Mouse (Mus musculus): ENCODE data around the gene Hoxb4. TPM values are rescaled to one million over a fixed set of nuclear protein-coding genes. Genes with fewer than 3 reads are reported as not detected.

Hoxb4 gene
- polyA plus RNA-seq, 1 experiment from 2014 or later: 3.8 TPM

DNA sequence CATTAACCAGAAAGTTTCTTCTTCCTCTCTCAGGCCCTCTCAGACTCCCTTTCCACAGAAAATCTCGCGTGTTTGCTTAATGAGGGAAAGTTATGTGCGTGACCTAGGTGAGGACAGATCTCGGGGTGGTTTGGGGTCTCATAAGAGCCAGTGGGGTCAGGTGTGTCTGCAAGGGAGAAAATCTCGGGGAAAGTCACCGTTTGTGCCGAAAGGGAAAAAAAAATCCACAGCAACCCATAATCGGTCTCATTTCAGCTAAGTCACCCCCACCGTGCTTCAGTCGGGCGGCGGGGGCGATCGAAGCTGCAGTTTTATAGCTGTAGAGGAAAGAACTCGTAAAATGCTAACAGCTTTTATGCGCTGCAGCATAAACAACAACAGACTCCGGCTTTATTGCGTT lies 36.7 kb upstream of the Hoxb4 start:
- H3K27ac ChIP-seq (ENCODE audit: low read depth): no peak overlapping the region
- peak overlapping the region; percentile 18; the same call in 1 of the 2 replicates for H3K4me2 ChIP-seq
- ATAC-seq (ENCODE audit: insufficient read depth) (no peak), DNase-seq (no peak)
- no peaks in the 10 kb centered on the region for H3K36me3 ChIP-seq (ENCODE audit: insufficient read depth)
- TF ChIP-seq CTCF (IDR thresholded peaks at IDR 0.05; ENCODE audit: low read depth): no peak
- 9% methylated on average over 18 of the region's 18 CpGs for WGBS
- H3K4me3 ChIP-seq (ENCODE audit: low read depth, low read length): no peak overlapping the region
- H3K9ac ChIP-seq: no peak overlapping the region
- no peaks in the 10 kb centered on the region for H3K4me1 ChIP-seq (ENCODE audit: insufficient read depth)
- peaks cover 91% of the 10 kb centered on the region for H3K27me3 ChIP-seq (ENCODE audit: insufficient read depth, low read length)
- H3K9me3 ChIP-seq (ENCODE audit: low read depth, low read length): no peaks in the 10 kb centered on the region

GRCm38 (mm10) chr11:96281855-96282570 lies 36.1 kb upstream of the Hoxb4 start, which contains the start of gene Hoxb8:
TSS of gene Hoxb8 (plus strand) at chr11:96281905.
- TF ChIP-seq CTCF (IDR thresholded peaks at IDR 0.05; ENCODE audit: low read depth): no peak
- Histone ChIP-seq H3K9ac (peak within 1 kb of the TSS; percentile 56; the same call in 1 of the 2 replicates), H3K27me3 (ENCODE audit: insufficient read depth, low read length) (peaks cover 90% of the 10 kb centered on the region), H3K36me3 (ENCODE audit: insufficient read depth) (no peaks in the 10 kb centered on the region), H3K4me1 (ENCODE audit: insufficient read depth) (no peaks in the 10 kb centered on the region), H3K27ac (ENCODE audit: low read depth) (no peak within 1 kb of the TSS; the same call in 1 of the 2 replicates), H3K4me3 (ENCODE audit: low read depth, low read length) (peak within 1 kb of the TSS; percentile 48), H3K9me3 (ENCODE audit: low read depth, low read length) (no peaks in the 10 kb centered on the region), H3K4me2 (peak within 1 kb of the TSS; percentile 86)
- DNase-seq (peak; percentile 58), ATAC-seq (ENCODE audit: insufficient read depth) (no peak)
- WGBS: under 1% methylated on average over 27 of the region's 27 CpGs

- WGBS: under 1% methylated on average over 47 of the region's 49 CpGs
- Histone ChIP-seq H3K4me2 (peak overlapping the region; percentile 86), H3K27me3 (ENCODE audit: insufficient read depth, low read length) (peaks cover 90% of the 10 kb centered on the region), H3K4me3 (ENCODE audit: low read depth, low read length) (peak overlapping the region; percentile 48), H3K36me3 (ENCODE audit: insufficient read depth) (no peaks in the 10 kb centered on the region), H3K9ac (peak overlapping the region; percentile 56), H3K9me3 (ENCODE audit: low read depth, low read length) (no peaks in the 10 kb centered on the region), H3K27ac (ENCODE audit: low read depth) (peak overlapping the region; percentile 6; the same call in 1 of the 2 replicates), H3K4me1 (ENCODE audit: insufficient read depth) (0 out of 2 replicates have a peak, but pooled peaks cover 3% of the 10 kb centered on the region)
- ATAC-seq (ENCODE audit: insufficient read depth) (no peak), DNase-seq (peak; percentile 69)
- no peak for TF ChIP-seq CTCF (IDR thresholded peaks at IDR 0.05; ENCODE audit: low read depth)
Observed at GRCm38 (mm10) chr11:96282795-96283430, 35.2 kb upstream of the Hoxb4 start.

GRCm38 (mm10) chr11:96284041-96284749 lies 33.9 kb upstream of the Hoxb4 start:
- peak; percentile 33; the same call in 1 of the 2 replicates for TF ChIP-seq CTCF (IDR thresholded peaks at IDR 0.05; ENCODE audit: low read depth)
- H3K9ac ChIP-seq: peak overlapping the region; percentile 56
- under 1% methylated on average over 47 of the region's 49 CpGs for WGBS
- no peaks in the 10 kb centered on the region for H3K9me3 ChIP-seq (ENCODE audit: low read depth, low read length)
- peak overlapping the region; percentile 48 for H3K4me3 ChIP-seq (ENCODE audit: low read depth, low read length)
- peak overlapping the region; percentile 86 for H3K4me2 ChIP-seq
- 0 out of 2 replicates have a peak, but pooled peaks cover 3% of the 10 kb centered on the region for H3K4me1 ChIP-seq (ENCODE audit: insufficient read depth)
- H3K27ac ChIP-seq (ENCODE audit: low read depth): peak overlapping the region; percentile 73
- ATAC-seq (ENCODE audit: insufficient read depth) (peak; percentile 59), DNase-seq (peak; percentile 79)
- H3K36me3 ChIP-seq (ENCODE audit: insufficient read depth): no peaks in the 10 kb centered on the region
- H3K27me3 ChIP-seq (ENCODE audit: insufficient read depth, low read length): peaks cover 89% of the 10 kb centered on the region

GRCm38 (mm10) chr11:96284774-96285734 lies 33.0 kb upstream of the Hoxb4 start:
- Histone ChIP-seq H3K9me3 (ENCODE audit: low read depth, low read length) (no peaks in the 10 kb centered on the region), H3K4me1 (ENCODE audit: insufficient read depth) (0 out of 2 replicates have a peak, but pooled peaks cover 3% of the 10 kb centered on the region), H3K9ac (peak overlapping the region; percentile 56), H3K36me3 (ENCODE audit: insufficient read depth) (no peaks in the 10 kb centered on the region), H3K27me3 (ENCODE audit: insufficient read depth, low read length) (peaks cover 89% of the 10 kb centered on the region), H3K27ac (ENCODE audit: low read depth) (peak overlapping the region; percentile 73), H3K4me2 (peak overlapping the region; percentile 86), H3K4me3 (ENCODE audit: low read depth, low read length) (peak overlapping the region; percentile 48)
- peak; percentile 69 for DNase-seq
- ATAC-seq (ENCODE audit: insufficient read depth): peak; percentile 77
- 1% methylated on average over 37 of the region's 37 CpGs for WGBS
- no peak for TF ChIP-seq CTCF (IDR thresholded peaks at IDR 0.05; ENCODE audit: low read depth)
